Mouse (Mus musculus) thymus, adult 2 months (tissue): ENCODE data around the gene Aff1.

Experiments
- CTCF ChIP-seq: fragments of 200-500 bp; IDR thresholded peaks from 2 replicates; pipeline ENCODE4 v1.5.1; 2012; ENCODE audit warnings: mild to moderate bottlenecking, control low read depth, low read length, moderate library complexity, borderline replicate concordance; ENCODE audit not compliant: control insufficient read depth, poor library complexity, insufficient read depth; ENCODE audit errors: extremely low read depth
- POLR2A ChIP-seq: fragments of 200-500 bp; IDR thresholded peaks from 2 replicates; pipeline ENCODE4 v1.6.1; 2012; ENCODE audit warnings: mild to moderate bottlenecking, low read length, control low read depth, moderate library complexity; ENCODE audit not compliant: control insufficient read depth, poor library complexity, insufficient read depth; ENCODE audit errors: extremely low read depth

- TF ChIP-seq CTCF (no peak), POLR2A (no peak)
These were observed 37.9 kb upstream of the Aff1 start for GRCm38 (mm10) chr5:103654225-103654624.
